Mouse (Mus musculus): Measurements from ENCODE around the gene Lsm7.

GRCm38 (mm10) chr10:80804916-80805315, 50.1 kb downstream of the Lsm7 start, which contains the start of gene Amh:
- TF ChIP-seq CTCF (IDR thresholded peaks at IDR 0.05; ENCODE audit: low read depth, low read length) (no peak), POLR2A (IDR thresholded peaks at IDR 0.05; ENCODE audit: insufficient read depth, low read length) (no peak)

Data from ES-Bruce4 (cell line).